Mouse (Mus musculus): ENCODE results near the gene Ubqln4. TPM values are rescaled to one million over a fixed set of nuclear protein-coding genes. Genes with fewer than 3 reads are reported as not detected.

Gene Ubqln4
- polyA plus RNA-seq (2012; rRNA removed) (22.7 and 27.2 TPM in 2 replicates), polyA plus RNA-seq (2014; fragmentation: Nextera tagmentation; extraction: Ambion mirVana) (17.9 and 20.9 TPM in 2 replicates)

GRCm38 (mm10) chr3:88553525-88553879, at the start of gene Ubqln4:
Ubqln4 (plus strand) TSS chr3:88553758.
- peak within 1 kb of the TSS; percentile 86 for H3K27ac ChIP-seq
- H3K4me3 ChIP-seq (ENCODE audit: insufficient read depth in 1 of 2, low read depth in 2 of 2, low read length in 2 of 2): peak within 1 kb of the TSS; percentile 88 to 96
- whole genome bisulfite sequencing (ENCODE audit: insufficient replicate concordance): under 1% methylated on average over 37 of the region's 37 CpGs
- H3K27me3 ChIP-seq (ENCODE audit: control insufficient read depth, insufficient read depth, low read length): no peaks in the 10 kb centered on the region
- peak within 1 kb of the TSS; percentile 87 for H3K9ac ChIP-seq (replicated peaks)
- peak within 1 kb of the TSS; percentile 96 for H3K4me2 ChIP-seq (ENCODE audit: low read depth)
- peak; percentile 72 for TF ChIP-seq CTCF (IDR thresholded peaks at IDR 0.05; ENCODE audit: low read depth)
- no peak for TF ChIP-seq EP300 (IDR thresholded peaks at IDR 0.05; ENCODE audit: low read depth)
- ATAC-seq (ENCODE audit: insufficient read depth): peak; percentile 83
- peak; percentile 71 to 80 (median 73) for DNase-seq (ENCODE audit: low read depth in 3 of 3, low spot score in 3 of 3)
- H3K36me3 ChIP-seq (replicated peaks; ENCODE audit: control insufficient read depth, insufficient read depth, low read depth): peaks cover 9% of the 10 kb centered on the region
- no peaks in the 10 kb centered on the region for H3K9me3 ChIP-seq (ENCODE audit: control insufficient read depth, low read length)
- H3K4me1 ChIP-seq (replicated peaks; ENCODE audit: control insufficient read depth in 2 of 2, insufficient read depth in 2 of 2, low read length in 1 of 2): peaks cover 9 to 15% of the 10 kb centered on the region in 2 experiments

GRCm38 (mm10) chr3:88503881-88504746, 49.4 kb upstream of the Ubqln4 start:
- H3K27me3 ChIP-seq (ENCODE audit: control insufficient read depth, insufficient read depth, low read length): no peaks in the 10 kb centered on the region
- H3K4me1 ChIP-seq (replicated peaks; ENCODE audit: control insufficient read depth in 2 of 2, insufficient read depth in 2 of 2, low read length in 1 of 2): peaks cover 25% of the 10 kb centered on the region in 2 experiments
- H3K9ac ChIP-seq (replicated peaks): no peak overlapping the region
- H3K36me3 ChIP-seq (replicated peaks; ENCODE audit: control insufficient read depth, insufficient read depth, low read depth): peaks cover 10% of the 10 kb centered on the region
- no peak for ATAC-seq (ENCODE audit: insufficient read depth)
- H3K9me3 ChIP-seq (ENCODE audit: control insufficient read depth, low read length): no peaks in the 10 kb centered on the region
- no peak for TF ChIP-seq CTCF (IDR thresholded peaks at IDR 0.05; ENCODE audit: low read depth)
- no peak overlapping the region for H3K4me3 ChIP-seq (ENCODE audit: insufficient read depth in 1 of 2, low read depth in 2 of 2, low read length in 2 of 2)
- WGBS (ENCODE audit: insufficient replicate concordance): 39% methylated on average over 8 of the region's 8 CpGs
- no peak overlapping the region for H3K4me2 ChIP-seq (ENCODE audit: low read depth)
- DNase-seq (ENCODE audit: low read depth in 3 of 3, low spot score in 3 of 3): no peak
- no peak overlapping the region for H3K27ac ChIP-seq

GRCm38 (mm10) chr3:88505081-88505480, 48.5 kb upstream of the Ubqln4 start:
- Histone ChIP-seq H3K9me3 (ENCODE audit: control insufficient read depth, low read length) (no peaks in the 10 kb centered on the region), H3K27me3 (ENCODE audit: control insufficient read depth, insufficient read depth, low read length) (no peaks in the 10 kb centered on the region), H3K27ac (no peak overlapping the region), H3K4me3 (ENCODE audit: insufficient read depth in 1 of 2, low read depth in 2 of 2, low read length in 2 of 2) (no peak overlapping the region), H3K9ac (replicated peaks) (no peak overlapping the region), H3K4me2 (ENCODE audit: low read depth) (no peak overlapping the region), H3K4me1 (replicated peaks; ENCODE audit: control insufficient read depth in 2 of 2, insufficient read depth in 2 of 2, low read length in 1 of 2) (peaks cover 23 to 29% of the 10 kb centered on the region in 2 experiments), H3K36me3 (replicated peaks; ENCODE audit: control insufficient read depth, insufficient read depth, low read depth) (peaks cover 2% of the 10 kb centered on the region)
- no peak for ATAC-seq (ENCODE audit: insufficient read depth)
- no peak for TF ChIP-seq CTCF (IDR thresholded peaks at IDR 0.05; ENCODE audit: low read depth)
- no peak for TF ChIP-seq EP300 (IDR thresholded peaks at IDR 0.05; ENCODE audit: low read depth)
- no peak for DNase-seq (ENCODE audit: low read depth in 3 of 3, low spot score in 3 of 3)
- WGBS (ENCODE audit: insufficient replicate concordance): 63% methylated on average over 6 of the region's 6 CpGs

- Histone ChIP-seq H3K4me3 (ENCODE audit: insufficient read depth in 1 of 2, low read depth in 2 of 2, low read length in 2 of 2) (no peak overlapping the region), H3K9me3 (ENCODE audit: control insufficient read depth, low read length) (no peaks in the 10 kb centered on the region), H3K4me2 (ENCODE audit: low read depth) (no peak overlapping the region), H3K36me3 (replicated peaks; ENCODE audit: control insufficient read depth, insufficient read depth, low read depth) (no peaks in the 10 kb centered on the region; the same call in none of the 2 replicates), H3K27ac (no peak overlapping the region), H3K4me1 (replicated peaks; ENCODE audit: control insufficient read depth in 2 of 2, insufficient read depth in 2 of 2, low read length in 1 of 2) (peaks cover 20 to 29% of the 10 kb centered on the region in 2 experiments), H3K27me3 (ENCODE audit: control insufficient read depth, insufficient read depth, low read length) (no peaks in the 10 kb centered on the region), H3K9ac (replicated peaks) (no peak overlapping the region)
- ATAC-seq (ENCODE audit: insufficient read depth): no peak
- no peak for DNase-seq (ENCODE audit: low read depth in 3 of 3, low spot score in 3 of 3)
- WGBS (ENCODE audit: insufficient replicate concordance): 55% methylated on average over 7 of the region's 7 CpGs
- peak; percentile 17; the same call in 1 of the 2 replicates for TF ChIP-seq CTCF (IDR thresholded peaks at IDR 0.05; ENCODE audit: low read depth)
- no peak for TF ChIP-seq EP300 (IDR thresholded peaks at IDR 0.05; ENCODE audit: low read depth)
Measured at GRCm38 (mm10) chr3:88505765-88506164, 47.8 kb upstream of the Ubqln4 start.

GRCm38 (mm10) chr3:88509250-88509649, 44.3 kb upstream of the Ubqln4 start:
- Histone ChIP-seq H3K36me3 (replicated peaks; ENCODE audit: control insufficient read depth, insufficient read depth, low read depth) (no peaks in the 10 kb centered on the region), H3K27ac (peak overlapping the region; percentile 45), H3K27me3 (ENCODE audit: control insufficient read depth, insufficient read depth, low read length) (no peaks in the 10 kb centered on the region), H3K4me3 (ENCODE audit: insufficient read depth in 1 of 2, low read depth in 2 of 2, low read length in 2 of 2) (peak overlapping the region; percentile 47 to 63), H3K9me3 (ENCODE audit: control insufficient read depth, low read length) (no peaks in the 10 kb centered on the region), H3K4me1 (replicated peaks; ENCODE audit: control insufficient read depth in 2 of 2, insufficient read depth in 2 of 2, low read length in 1 of 2) (peaks cover 7 to 30% of the 10 kb centered on the region in 2 experiments), H3K4me2 (ENCODE audit: low read depth) (peak overlapping the region; percentile 74), H3K9ac (replicated peaks) (peak overlapping the region; percentile 16; the same call in 1 of the 2 replicates)
- peak; percentile 1; the same call in 1 of the 2 replicates for ATAC-seq (ENCODE audit: insufficient read depth)
- WGBS (ENCODE audit: insufficient replicate concordance): 47% methylated on average over 3 of the region's 3 CpGs
- TF ChIP-seq EP300 (IDR thresholded peaks at IDR 0.05; ENCODE audit: low read depth) (no peak), CTCF (IDR thresholded peaks at IDR 0.05; ENCODE audit: low read depth) (no peak)
- DNase-seq (ENCODE audit: low read depth in 3 of 3, low spot score in 3 of 3): no peak

Data from liver, embryonic 14.5 days (tissue).